Mouse (Mus musculus) forebrain, embryonic 16.5 days (tissue): ENCODE results near the gene Htatip2. TPM values are rescaled to one million over a fixed set of nuclear protein-coding genes. Genes with fewer than 3 reads are reported as not detected.
A peak's percentile ranks its signal among the peaks of the same experiment; 100 is the strongest.

Source experiments
- ATAC-seq: fragments of 200-750 bp; cut with Nextera tagmentation; 2 replicates; pipeline ENCODE4 v1.8.0; 2017; ENCODE audit warnings: mild to moderate bottlenecking, moderate library complexity
- H3K27ac ChIP-seq: fragments of 300-500 bp; sonication (generic); 2 replicates; pipeline ENCODE4 v1.5.1; 2014; ENCODE audit warnings: low read length, control low read depth
- H3K27me3 ChIP-seq: fragments of 300-500 bp; sonication (generic); replicated peaks from 2 replicates; pipeline ENCODE4 v1.6.1; 2014; ENCODE audit warnings: low read length; ENCODE audit not compliant: control insufficient read depth, insufficient read depth
- H3K36me3 ChIP-seq: fragments of 300-500 bp; sonication (generic); 2 replicates; pipeline ENCODE4 v1.6.1; 2014; ENCODE audit not compliant: control insufficient read depth, insufficient read depth
- H3K4me1 ChIP-seq: fragments of 300-500 bp; sonication (generic); replicated peaks from 2 replicates; pipeline ENCODE4 v1.6.1; 2014; ENCODE audit warnings: low read length; ENCODE audit not compliant: control insufficient read depth, insufficient read depth
- H3K4me2 ChIP-seq: fragments of 300-500 bp; sonication (generic); 2 replicates; pipeline ENCODE4 v1.6.1; 2014; ENCODE audit warnings: mild to moderate bottlenecking, low read length, control low read depth
- H3K4me3 ChIP-seq: fragments of 300-500 bp; sonication (generic); replicated peaks from 2 replicates; pipeline ENCODE4 v1.5.1; 2014; ENCODE audit warnings: mild to moderate bottlenecking, low read length, control low read depth
- H3K9ac ChIP-seq: fragments of 300-500 bp; sonication (generic); replicated peaks from 2 replicates; pipeline ENCODE4 v1.6.1; 2014; ENCODE audit warnings: low read depth, low read length, control low read depth
- H3K9me3 ChIP-seq: fragments of 300-500 bp; sonication (generic); 2 replicates; pipeline ENCODE4 v1.6.1; 2016; ENCODE audit warnings: low read length; ENCODE audit not compliant: control insufficient read depth
- WGBS: fragments of 180-500 bp; shearing (Covaris S2); extraction: QIAGEN DNeasy Blood & Tissue Kit; methylation state at CpG from one replicate; pipeline ENCODE4 v1.1.7; 2014; 5-methylcytosine and 5-hydroxymethylcytosine counted together
- polyA plus RNA-seq: library from polyadenylated mRNA; unstranded; fragments of >200 nt; fragmentation: Nextera tagmentation; extraction: Ambion mirVana; gene quantifications from 2 replicates; pipeline ENCODE4 v1.2.1, GENCODE M21; 2015

Gene Htatip2
- 2.5 and 2.8 TPM in 2 replicates for polyA plus RNA-seq

- no peaks in the 10 kb centered on the region for H3K36me3 ChIP-seq
- peaks cover 48% of the 10 kb centered on the region for H3K27me3 ChIP-seq
- H3K4me3 ChIP-seq = peak within 1 kb of the TSS; percentile 53
- peak within 1 kb of the TSS; percentile 66 for H3K9ac ChIP-seq
- 3% methylated on average over 37 of the region's 42 CpGs for WGBS
- no peak within 1 kb of the TSS for H3K27ac ChIP-seq
- peaks cover 6% of the 10 kb centered on the region for H3K4me1 ChIP-seq
- peak; percentile 56 for ATAC-seq
- H3K4me2 ChIP-seq = peak within 1 kb of the TSS; percentile 78
- peaks cover 6% of the 10 kb centered on the region; the same call in 1 of the 2 replicates for H3K9me3 ChIP-seq
Measured at GRCm38 (mm10) chr7:49758934-49759571, at the start of gene Htatip2. Gene Htatip2, plus strand, starts transcription at chr7:49759115.

DNA sequence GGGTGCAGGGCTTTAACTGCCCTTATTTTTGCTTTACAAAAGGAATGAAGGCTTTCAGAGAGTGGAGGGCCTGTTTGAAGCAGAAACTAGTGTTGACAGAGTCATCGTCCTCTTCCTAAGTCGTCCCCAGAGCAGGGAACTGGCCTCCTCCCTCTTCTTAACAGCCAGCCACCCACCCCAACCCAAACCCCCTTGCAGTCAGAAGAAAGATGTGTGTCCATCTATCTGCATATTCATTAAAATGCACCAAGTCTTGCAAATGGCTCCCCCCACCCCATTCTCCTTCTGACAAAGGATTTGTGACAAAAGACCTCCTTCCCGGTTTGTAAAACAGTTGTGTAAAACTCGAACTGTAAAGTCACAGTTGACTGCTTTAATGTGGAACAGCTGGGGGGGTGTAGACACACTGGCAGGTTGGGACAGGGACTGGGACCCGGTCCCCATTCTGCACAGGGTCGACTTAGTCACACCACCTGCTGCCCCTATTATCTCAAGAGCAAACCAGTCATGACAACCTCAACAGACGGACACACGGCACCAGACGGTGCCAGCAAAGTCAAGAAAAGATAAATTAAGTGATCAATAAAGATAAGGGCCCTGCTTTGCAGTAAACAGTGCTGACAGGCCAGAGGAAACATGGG is 49.4 kb upstream of the Htatip2 start:
- Histone ChIP-seq H3K27ac (no peak overlapping the region), H3K4me3 (no peak overlapping the region), H3K9me3 (no peaks in the 10 kb centered on the region), H3K36me3 (no peaks in the 10 kb centered on the region), H3K4me2 (no peak overlapping the region), H3K9ac (no peak overlapping the region), H3K4me1 (no peaks in the 10 kb centered on the region), H3K27me3 (peaks cover 25% of the 10 kb centered on the region)
- 36% methylated on average over 9 of the region's 9 CpGs for WGBS
- ATAC-seq = no peak

DNA sequence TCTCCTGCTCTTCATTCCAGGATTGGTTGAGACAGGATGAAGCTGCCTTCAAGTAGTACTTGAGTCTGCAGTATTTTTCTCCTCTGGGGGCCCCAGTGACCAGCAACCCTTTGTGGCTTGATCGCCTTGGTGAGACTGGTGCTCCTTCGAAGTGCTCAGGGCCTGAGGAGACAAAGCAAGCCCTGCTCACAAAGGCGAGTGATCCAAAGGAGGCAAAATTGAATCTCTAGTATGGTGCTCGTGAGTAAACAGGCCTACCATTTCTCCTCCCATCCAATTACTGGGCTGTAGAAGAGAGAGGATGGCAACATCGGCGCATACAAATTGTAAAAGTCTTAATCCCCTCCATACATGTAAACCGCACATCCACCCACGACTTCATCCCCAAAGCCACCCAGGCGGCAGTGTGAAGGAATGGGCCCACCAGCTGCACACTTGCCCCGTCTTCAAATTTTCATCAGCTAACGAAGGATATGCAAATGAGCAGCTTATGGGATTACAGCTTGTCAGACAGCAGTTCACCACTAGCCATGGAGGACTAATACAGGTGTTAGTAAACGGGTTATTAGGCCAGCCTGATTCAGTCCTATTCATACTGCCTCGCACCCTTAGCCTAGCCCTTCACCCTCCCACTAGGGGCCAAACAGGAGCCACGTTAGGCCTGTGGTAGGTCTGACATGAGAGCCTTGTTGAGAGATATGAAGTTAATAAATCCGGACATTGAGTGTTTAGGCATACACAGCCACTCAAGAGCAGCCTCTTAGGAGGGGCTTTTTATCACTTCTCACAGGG is 40.8 kb upstream of the Htatip2 start:
- Histone ChIP-seq H3K27ac (no peak overlapping the region), H3K4me1 (no peaks in the 10 kb centered on the region), H3K36me3 (no peaks in the 10 kb centered on the region), H3K9ac (no peak overlapping the region), H3K9me3 (no peaks in the 10 kb centered on the region), H3K4me3 (no peak overlapping the region), H3K4me2 (no peak overlapping the region), H3K27me3 (peaks cover 9% of the 10 kb centered on the region)
- no peak for ATAC-seq
- 14% methylated on average over 15 of the region's 15 CpGs for WGBS

GRCm38 (mm10) chr7:49734342-49734741 is 24.6 kb upstream of the Htatip2 start:
- Histone ChIP-seq H3K4me3 (no peak overlapping the region), H3K4me2 (no peak overlapping the region), H3K27ac (no peak overlapping the region), H3K27me3 (peaks cover 8% of the 10 kb centered on the region), H3K9ac (no peak overlapping the region), H3K36me3 (no peaks in the 10 kb centered on the region), H3K4me1 (peaks cover 2% of the 10 kb centered on the region; the same call in 1 of the 2 replicates), H3K9me3 (no peaks in the 10 kb centered on the region)
- ATAC-seq = no peak
- 61% methylated on average over 4 of the region's 4 CpGs for WGBS

GRCm38 (mm10) chr7:49739448-49739847 is 19.5 kb upstream of the Htatip2 start:
- H3K4me3 ChIP-seq = no peak overlapping the region
- peaks cover 39% of the 10 kb centered on the region for H3K27me3 ChIP-seq
- no peak overlapping the region for H3K27ac ChIP-seq
- no peaks in the 10 kb centered on the region for H3K36me3 ChIP-seq
- 12% methylated on average over 8 of the region's 8 CpGs for WGBS
- H3K9me3 ChIP-seq = no peaks in the 10 kb centered on the region
- ATAC-seq = no peak
- peaks cover 10% of the 10 kb centered on the region; the same call in 1 of the 2 replicates for H3K4me1 ChIP-seq
- no peak overlapping the region for H3K9ac ChIP-seq
- H3K4me2 ChIP-seq = no peak overlapping the region

DNA sequence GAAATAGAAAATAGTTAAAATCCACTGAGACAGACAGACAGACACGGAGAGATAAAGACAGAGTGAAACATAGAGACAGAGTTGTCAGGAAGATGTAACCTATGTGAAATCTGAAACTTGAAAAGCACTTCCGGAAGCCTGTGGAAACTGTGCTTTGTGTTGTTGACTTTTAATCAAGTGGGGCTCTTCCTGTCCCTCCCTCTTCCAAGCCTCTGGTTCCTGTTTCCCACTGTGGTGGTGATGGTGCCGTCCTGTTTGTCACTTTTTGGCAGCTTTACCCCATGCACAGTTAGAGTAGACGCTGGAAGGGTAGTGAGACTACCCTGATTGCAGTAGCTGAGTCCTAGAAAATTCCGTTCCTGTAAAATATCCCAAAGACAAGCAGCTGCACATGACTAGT is 17.4 kb upstream of the Htatip2 start:
- Histone ChIP-seq H3K36me3 (no peaks in the 10 kb centered on the region), H3K4me2 (no peak overlapping the region), H3K4me1 (peaks cover 10% of the 10 kb centered on the region; the same call in 1 of the 2 replicates), H3K27ac (no peak overlapping the region), H3K9ac (no peak overlapping the region), H3K4me3 (no peak overlapping the region), H3K9me3 (no peaks in the 10 kb centered on the region), H3K27me3 (peaks cover 41% of the 10 kb centered on the region)
- WGBS = 26% methylated on average over 5 of the region's 5 CpGs
- no peak for ATAC-seq

GRCm38 (mm10) chr7:49741923-49742322 is 17.0 kb upstream of the Htatip2 start:
- no peak overlapping the region for H3K4me2 ChIP-seq
- H3K9ac ChIP-seq = no peak overlapping the region
- no peak overlapping the region for H3K27ac ChIP-seq
- no peaks in the 10 kb centered on the region for H3K9me3 ChIP-seq
- 6% methylated on average over 10 of the region's 10 CpGs for WGBS
- no peak for ATAC-seq
- no peak overlapping the region for H3K4me3 ChIP-seq
- no peaks in the 10 kb centered on the region for H3K36me3 ChIP-seq
- H3K27me3 ChIP-seq = peaks cover 43% of the 10 kb centered on the region
- H3K4me1 ChIP-seq = peaks cover 10% of the 10 kb centered on the region; the same call in 1 of the 2 replicates

- Histone ChIP-seq H3K9me3 (no peaks in the 10 kb centered on the region), H3K9ac (no peak overlapping the region), H3K27ac (no peak overlapping the region), H3K4me2 (no peak overlapping the region), H3K4me3 (no peak overlapping the region), H3K27me3 (peaks cover 39% of the 10 kb centered on the region), H3K36me3 (no peaks in the 10 kb centered on the region), H3K4me1 (no peaks in the 10 kb centered on the region)
- 0 out of 2 replicates have a peak, but pooled peaks have one; percentile 26 for ATAC-seq
- WGBS = 5% methylated on average over 4 of the region's 4 CpGs
Measured at GRCm38 (mm10) chr7:49751148-49751547, 7.8 kb upstream of the Htatip2 start.
